Mouse (Mus musculus) embryonic fibroblast, embryonic 13.5 days (primary cell): ENCODE data around the gene Lta. TPM values are rescaled to one million over a fixed set of nuclear protein-coding genes. Genes with fewer than 3 reads are reported as not detected.

Source experiments
- H3K27ac ChIP-seq: 2 replicates; pipeline ENCODE4 v1.5.1; 2012; ENCODE audit warnings: low read length, control low read depth, inconsistent platforms; ENCODE audit not compliant: insufficient read depth
- H3K4me1 ChIP-seq: 2 replicates; pipeline ENCODE4 v1.6.1; 2011; ENCODE audit warnings: low read length; ENCODE audit not compliant: control insufficient read depth, insufficient read depth
- H3K4me3 ChIP-seq: 2 replicates; pipeline ENCODE4 v1.5.1; 2011; ENCODE audit warnings: mild to moderate bottlenecking, control low read depth, low read length; ENCODE audit not compliant: insufficient read depth
- CTCF ChIP-seq: IDR thresholded peaks from 2 replicates; pipeline ENCODE4 v1.5.1; 2011; ENCODE audit warnings: mild to moderate bottlenecking, control low read depth, low read length, moderate library complexity, borderline replicate concordance; ENCODE audit not compliant: insufficient read depth
- POLR2A ChIP-seq: IDR thresholded peaks from 2 replicates; pipeline ENCODE4 v1.6.1; 2011; ENCODE audit warnings: low read depth, mild to moderate bottlenecking, control low read depth, low read length, moderate library complexity
- polyA plus RNA-seq: library from polyadenylated mRNA; stranded (reverse); fragments of >200 nt; gene quantifications from 2 replicates; pipeline ENCODE4 v1.2.4, GENCODE M21; 2011; ENCODE audit warnings: low read depth; ENCODE audit not compliant: missing spikeins, insufficient read length

Gene Lta
- polyA plus RNA-seq, 1 experiment, result not detected

DNA sequence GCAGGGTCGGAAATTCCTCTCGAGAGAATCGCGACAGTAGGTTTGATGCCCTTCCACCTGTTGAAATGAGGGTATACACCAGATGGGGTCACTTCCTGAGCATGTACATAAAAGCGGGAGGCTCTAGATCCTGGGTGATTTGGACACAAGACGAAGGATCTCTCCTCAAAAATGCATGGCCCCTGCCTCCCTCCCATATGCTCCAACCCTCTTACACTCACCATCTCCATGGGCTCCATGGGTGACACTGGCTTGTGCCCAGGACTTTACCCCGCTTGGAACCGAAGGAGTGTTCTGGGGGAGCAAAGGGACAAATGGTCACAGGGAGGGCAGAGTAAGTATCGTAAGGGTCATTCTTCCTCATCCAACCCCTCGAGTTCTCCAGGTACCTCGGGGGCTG is 43.7 kb downstream of the Lta start:
- Histone ChIP-seq H3K27ac (no peak overlapping the region), H3K4me3 (no peak overlapping the region), H3K4me1 (no peaks in the 10 kb centered on the region)
- no peak for TF ChIP-seq POLR2A
- TF ChIP-seq CTCF, result no peak

GRCm38 (mm10) chr17:35159638-35160037 is 45.5 kb downstream of the Lta start:
- H3K4me1 ChIP-seq, result no peaks in the 10 kb centered on the region
- H3K4me3 ChIP-seq, result no peak overlapping the region
- TF ChIP-seq POLR2A (no peak), CTCF (no peak)
- H3K27ac ChIP-seq, result no peak overlapping the region

GRCm38 (mm10) chr17:35158850-35159593 is 46.1 kb downstream of the Lta start:
- TF ChIP-seq POLR2A (no peak), CTCF (no peak)
- H3K4me1 ChIP-seq, result no peaks in the 10 kb centered on the region; the same call in 1 of the 2 replicates

GRCm38 (mm10) chr17:35157661-35158175 is 47.4 kb downstream of the Lta start:
- TF ChIP-seq POLR2A, result no peak
- TF ChIP-seq CTCF, result no peak
- Histone ChIP-seq H3K4me3 (no peak overlapping the region), H3K4me1 (no peaks in the 10 kb centered on the region; the same call in 1 of the 2 replicates), H3K27ac (no peak overlapping the region)

More at GRCm38 (mm10) chr17:35158850-35159593, 46.1 kb downstream of the Lta start:
- no peak overlapping the region for H3K4me3 ChIP-seq
- no peak overlapping the region for H3K27ac ChIP-seq

DNA sequence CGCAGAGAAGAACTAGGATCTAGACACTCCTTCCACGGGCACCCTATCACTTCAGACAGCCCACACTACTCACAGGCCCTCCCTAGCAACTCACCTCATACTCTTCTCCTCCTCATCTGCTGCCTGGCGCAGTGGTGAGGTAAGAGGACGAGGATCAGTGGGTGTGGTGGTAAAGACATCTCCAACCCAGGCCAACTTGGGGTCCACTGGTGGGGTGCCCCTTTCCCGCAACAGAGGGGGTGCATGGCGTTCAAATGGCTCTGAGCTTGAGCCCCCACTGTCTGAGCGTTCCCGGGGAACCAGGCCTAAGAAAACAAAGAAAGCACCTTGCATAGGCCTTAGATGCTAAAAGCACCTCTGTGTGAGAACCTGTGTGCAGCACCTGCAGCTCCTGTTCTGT is 47.9 kb downstream of the Lta start:
- TF ChIP-seq POLR2A (no peak), CTCF (no peak)

DNA sequence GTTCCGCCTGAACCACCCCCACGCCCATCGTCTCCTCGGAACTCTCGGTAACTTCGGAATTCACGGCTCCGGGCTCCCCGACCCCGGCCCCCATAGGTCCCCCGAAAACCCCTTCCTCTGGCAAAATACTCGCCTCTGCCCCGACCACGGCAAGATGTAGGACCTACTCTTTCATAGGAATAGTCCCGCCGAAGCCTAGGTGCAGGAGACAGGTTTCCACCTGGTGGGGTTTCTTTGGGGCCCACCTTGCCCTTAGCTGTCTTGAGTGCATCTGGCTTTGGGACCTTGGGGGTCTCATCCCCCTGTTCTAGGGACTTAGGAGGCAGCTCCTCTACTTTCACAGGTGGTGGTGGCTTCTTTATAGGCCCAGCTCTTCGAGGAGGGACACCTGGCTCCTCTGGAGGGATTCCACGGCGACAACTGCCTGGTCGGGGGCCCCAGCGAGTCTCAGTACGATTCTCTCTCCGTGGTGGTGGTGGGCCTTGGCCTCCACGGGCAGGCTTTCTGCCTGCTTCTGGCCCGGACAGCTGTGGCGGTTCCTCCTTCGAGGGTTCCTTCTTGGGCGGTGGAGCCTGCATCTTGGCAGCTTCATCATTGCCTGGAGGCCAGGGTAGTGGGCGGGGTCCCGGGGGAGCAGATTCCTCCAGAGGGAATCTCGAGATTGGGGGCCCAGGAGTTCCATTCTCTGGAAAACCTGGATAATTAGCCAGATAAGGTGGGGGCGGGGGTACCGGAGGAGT is 48.5 kb downstream of the Lta start:
- no peak overlapping the region for H3K27ac ChIP-seq
- no peak overlapping the region for H3K4me3 ChIP-seq
- H3K4me1 ChIP-seq, result no peaks in the 10 kb centered on the region; the same call in 1 of the 2 replicates
- TF ChIP-seq CTCF (no peak), POLR2A (no peak)

More for the DNA sequence above, 47.9 kb downstream of the Lta start:
- Histone ChIP-seq H3K4me1 (no peaks in the 10 kb centered on the region; the same call in 1 of the 2 replicates), H3K4me3 (no peak overlapping the region), H3K27ac (no peak overlapping the region)

DNA sequence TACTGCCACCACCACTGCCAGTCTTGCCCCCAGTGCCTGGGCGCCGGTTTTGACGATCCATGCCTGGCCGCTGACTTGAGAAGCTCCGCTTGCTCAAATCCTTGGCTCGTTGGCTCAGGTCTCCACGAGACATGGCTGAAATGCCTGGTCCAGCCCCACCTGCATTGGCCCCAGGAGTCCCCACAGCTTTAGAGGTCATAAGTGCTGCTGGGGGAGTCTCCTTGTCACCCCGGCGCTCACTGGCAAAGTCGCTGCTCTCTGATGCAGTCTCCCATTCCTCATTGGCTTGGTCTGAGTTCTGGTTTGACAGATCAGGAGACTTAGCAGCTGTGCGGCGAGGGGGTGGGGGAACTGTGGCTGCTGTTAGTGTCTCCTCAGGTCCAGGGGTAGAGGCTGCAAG is 49.7 kb downstream of the Lta start:
- no peak for TF ChIP-seq POLR2A
- no peak for TF ChIP-seq CTCF
- Histone ChIP-seq H3K4me3 (no peak overlapping the region), H3K27ac (no peak overlapping the region), H3K4me1 (no peaks in the 10 kb centered on the region; the same call in 1 of the 2 replicates)

DNA sequence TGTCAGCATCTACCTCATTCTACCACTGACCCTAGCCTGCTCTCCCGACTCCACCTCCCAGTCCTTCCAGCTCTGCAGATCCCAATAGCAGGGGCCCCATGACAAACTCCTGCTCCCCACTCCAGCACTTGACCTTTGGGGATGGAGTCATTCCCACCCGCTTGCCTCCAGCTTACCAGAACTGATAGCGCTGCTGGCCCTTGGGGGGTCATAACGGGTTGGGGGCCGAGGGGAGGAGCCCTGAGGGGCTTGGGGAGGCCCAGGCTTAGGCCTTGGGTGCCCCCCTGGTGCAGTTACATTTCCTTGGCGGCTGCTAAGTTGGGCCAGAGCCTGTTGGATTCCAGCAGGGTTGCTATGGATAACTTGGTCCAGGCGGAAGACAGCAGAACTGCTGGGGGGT is 50.5 kb downstream of the Lta start:
- Histone ChIP-seq H3K27ac (no peak overlapping the region), H3K4me1 (no peaks in the 10 kb centered on the region; the same call in 1 of the 2 replicates), H3K4me3 (no peak overlapping the region)
- no peak for TF ChIP-seq POLR2A
- no peak for TF ChIP-seq CTCF

DNA sequence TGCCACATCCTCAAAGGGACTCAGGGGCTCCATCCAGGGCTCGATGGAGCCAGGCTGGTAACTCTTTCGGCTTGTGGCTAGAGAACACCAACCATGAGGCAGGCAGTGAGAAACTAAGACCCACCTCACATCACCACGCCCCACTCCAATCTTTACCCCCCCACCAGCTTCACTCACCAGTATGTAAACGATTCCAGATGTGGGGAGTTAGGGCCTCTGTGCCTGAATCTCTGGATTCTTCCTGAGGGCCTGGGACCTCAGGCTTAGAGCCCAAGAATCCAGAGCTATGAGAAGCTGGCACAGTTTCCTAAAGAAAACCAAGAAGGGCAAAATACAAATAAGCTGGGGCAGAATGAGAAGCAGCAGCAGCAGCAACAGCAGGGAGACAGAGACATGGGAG is 51.2 kb downstream of the Lta start:
- Histone ChIP-seq H3K4me1 (no peaks in the 10 kb centered on the region; the same call in 1 of the 2 replicates), H3K27ac (no peak overlapping the region), H3K4me3 (no peak overlapping the region)
- TF ChIP-seq CTCF (no peak), POLR2A (no peak)

Other genes starting within 250 kb of the Lta start
- gene Hspa1b, start 246.1 kb downstream of the Lta start, polyA plus RNA-seq, result 20.9 and 36.6 TPM in 2 replicates
- not detected in 2 replicates for gene Gm20481, start 235.4 kb downstream of the Lta start, polyA plus RNA-seq
- gene Hspa1a, start 233.2 kb downstream of the Lta start, polyA plus RNA-seq, result 6.0 and 6.5 TPM in 2 replicates
- not detected in 2 replicates for gene Hspa1l, start 232.6 kb downstream of the Lta start, polyA plus RNA-seq
- gene Lsm2, start 223.5 kb downstream of the Lta start, polyA plus RNA-seq, result 74.8 and 93.3 TPM in 2 replicates
- 81.3 and 85.7 TPM in 2 replicates for gene Vars, start 204.4 kb downstream of the Lta start, polyA plus RNA-seq
- gene Vwa7, start 188.8 kb downstream of the Lta start, polyA plus RNA-seq, result 0.12 and 0.26 TPM in 2 replicates
- not detected in 2 replicates for gene Sapcd1, start 177.3 kb downstream of the Lta start, polyA plus RNA-seq
- 1.2 and 2.8 TPM in 2 replicates for gene Msh5, start 158.6 kb downstream of the Lta start, polyA plus RNA-seq
- gene Clic1, start 155.4 kb downstream of the Lta start, polyA plus RNA-seq, result 266 and 360 TPM in 2 replicates
- 46.4 and 52.8 TPM in 2 replicates for gene Ddah2, start 146.3 kb downstream of the Lta start, polyA plus RNA-seq
- gene Ly6g6c, start 140.0 kb downstream of the Lta start, polyA plus RNA-seq, result not detected in 2 replicates
- 0.22 TPM in 1 of 2 replicates, not detected in the other for gene Mpig6b, start 139.2 kb downstream of the Lta start, polyA plus RNA-seq
- not detected in 2 replicates for gene Ly6g6e, start 128.4 kb downstream of the Lta start, polyA plus RNA-seq
- gene Ly6g6d, start 127.3 kb downstream of the Lta start, polyA plus RNA-seq, result not detected in 2 replicates
- not detected in 2 replicates for gene Ly6g6f, start 119.7 kb downstream of the Lta start, polyA plus RNA-seq
- 31.8 and 33.9 TPM in 2 replicates for gene Abhd16a, start 116.1 kb downstream of the Lta start, polyA plus RNA-seq
- not detected in 2 replicates for gene Ly6g5c, start 97.1 kb downstream of the Lta start, polyA plus RNA-seq
- 0.74 TPM in 1 of 2 replicates, not detected in the other for gene Ly6g5b, start 89.9 kb downstream of the Lta start, polyA plus RNA-seq
- gene Gpank1, start 83.9 kb downstream of the Lta start, polyA plus RNA-seq, result 8.9 and 10.2 TPM in 2 replicates
- gene Csnk2b, start 83.3 kb downstream of the Lta start, polyA plus RNA-seq, result 164 and 169 TPM in 2 replicates
- 16.1 and 18.4 TPM in 2 replicates for gene D17H6S53E, start 79.0 kb downstream of the Lta start, polyA plus RNA-seq
- 0.48 TPM in 1 of 2 replicates, not detected in the other for gene Apom, start 73.3 kb downstream of the Lta start, polyA plus RNA-seq
- 193 and 196 TPM in 2 replicates for gene Bag6, start 70.2 kb downstream of the Lta start, polyA plus RNA-seq
- 174 and 183 TPM in 2 replicates for gene Prrc2a, start 40.5 kb downstream of the Lta start, polyA plus RNA-seq
- not detected in 2 replicates for gene Aif1, start 29.3 kb downstream of the Lta start, polyA plus RNA-seq
- 2.5 and 3.5 TPM in 2 replicates for gene Lst1, start 16.9 kb downstream of the Lta start, polyA plus RNA-seq
- gene Ltb, start 10.9 kb downstream of the Lta start, polyA plus RNA-seq, result not detected in 2 replicates
- gene Tnf, start 3.3 kb downstream of the Lta start, polyA plus RNA-seq, result 0.35 TPM in 1 of 2 replicates, not detected in the other
- not detected in 2 replicates for gene Gm16181, start 15.5 kb upstream of the Lta start, polyA plus RNA-seq
- 2.0 and 3.7 TPM in 2 replicates for gene Atp6v1g2, start 28.3 kb upstream of the Lta start, polyA plus RNA-seq
- gene Nfkbil1, start 30.4 kb upstream of the Lta start, polyA plus RNA-seq, result 7.9 and 10.1 TPM in 2 replicates
- gene Ddx39b, start 36.4 kb upstream of the Lta start, polyA plus RNA-seq, result 182 and 227 TPM in 2 replicates
- gene H2-D1, start 57.4 kb upstream of the Lta start, polyA plus RNA-seq, result 98.1 and 108 TPM in 2 replicates
- not detected in 2 replicates for gene H2-Q1, start 115.1 kb upstream of the Lta start, polyA plus RNA-seq
- not detected in 2 replicates for gene H2-Q2, start 136.9 kb upstream of the Lta start, polyA plus RNA-seq
- gene H2-Q4, start 174.3 kb upstream of the Lta start, polyA plus RNA-seq, result 6.7 and 13.7 TPM in 2 replicates
- gene H2-Q6, start 219.5 kb upstream of the Lta start, polyA plus RNA-seq, result 0.28 and 0.32 TPM in 2 replicates
- gene H2-Q7, start 233.8 kb upstream of the Lta start, polyA plus RNA-seq, result 0.57 and 1.8 TPM in 2 replicates